Mouse (Mus musculus) hindbrain, postnatal 0 days (tissue): ENCODE measurements around the gene Ncaph. TPM values are rescaled to one million over a fixed set of nuclear protein-coding genes. Genes with fewer than 3 reads are reported as not detected.
"Not testable (repeated sequence)": the region's sequence is repeated elsewhere in the genome, so short reads cannot be mapped to it uniquely, and the experiment has no call there.

Experiments used
- ATAC-seq: fragments of 200-750 bp; cut with Nextera tagmentation; 2 replicates; pipeline ENCODE4 v1.8.0; 2017; ENCODE audit warnings: mild to moderate bottlenecking, moderate TSS enrichment, moderate library complexity
- DNase-seq: peaks from one replicate; pipeline ENCODE4 v3.0.0-alpha.2; 2015; ENCODE audit warnings: low spot score
- H3K27ac ChIP-seq: fragments of 300-500 bp; sonication (generic); 2 replicates; pipeline ENCODE4 v1.5.1; 2014; ENCODE audit warnings: mild to moderate bottlenecking
- H3K27me3 ChIP-seq: fragments of 300-500 bp; sonication (generic); 2 replicates; pipeline ENCODE4 v1.6.1; 2014; ENCODE audit warnings: low read length, mixed read lengths; ENCODE audit not compliant: insufficient read depth
- H3K36me3 ChIP-seq: fragments of 300-500 bp; sonication (generic); 2 replicates; pipeline ENCODE4 v1.6.1; 2014; ENCODE audit warnings: low read length, mixed read lengths; ENCODE audit not compliant: insufficient read depth
- H3K4me1 ChIP-seq: fragments of 300-500 bp; sonication (generic); 2 replicates; pipeline ENCODE4 v1.6.1; 2014; ENCODE audit warnings: antibody characterized with exemption, low read length, mixed read lengths; ENCODE audit not compliant: insufficient read depth
- H3K4me2 ChIP-seq: fragments of 300-500 bp; sonication (generic); 2 replicates; pipeline ENCODE4 v1.6.1; 2014; ENCODE audit warnings: low read depth, mild to moderate bottlenecking, low read length, moderate library complexity, mixed read lengths
- H3K4me3 ChIP-seq: fragments of 300-500 bp; sonication (generic); 2 replicates; pipeline ENCODE4 v1.5.1; 2014; ENCODE audit warnings: low read length
- H3K9ac ChIP-seq: fragments of 300-500 bp; sonication (generic); replicated peaks from 2 replicates; pipeline ENCODE4 v1.6.1; 2014; ENCODE audit warnings: mild to moderate bottlenecking, low read length, moderate library complexity, mixed read lengths
- H3K9me3 ChIP-seq: fragments of 300-500 bp; sonication (generic); 2 replicates; pipeline ENCODE4 v1.6.1; 2016; ENCODE audit warnings: low read length, mixed read lengths
- CTCF ChIP-seq: IDR thresholded peaks from 2 replicates; pipeline ENCODE4 v1.5.1; 2016; ENCODE audit warnings: antibody characterized with exemption, control low read depth, low read depth
- WGBS: fragments of 180-500 bp; shearing (Covaris S2); extraction: QIAGEN DNeasy Blood & Tissue Kit; methylation state at CpG from one replicate; pipeline ENCODE4 v1.1.7; 2014; 5-methylcytosine and 5-hydroxymethylcytosine counted together
- polyA plus RNA-seq: library from polyadenylated mRNA; unstranded; fragments of >200 nt; fragmentation: Nextera tagmentation; extraction: Ambion mirVana; gene quantifications from 2 replicates; pipeline ENCODE4 v1.2.1, GENCODE M21; 2015
- total RNA-seq: library from RNA; depleted of rRNA; stranded (reverse); fragments of >200 nt; gene quantifications from 2 replicates; pipeline ENCODE4 v1.2.3, GENCODE M21; 2014

Ncaph gene
- total and polyA plus RNA-seq, 2 experiments from 2014 or later: 13.0 to 15.9 TPM

DNA sequence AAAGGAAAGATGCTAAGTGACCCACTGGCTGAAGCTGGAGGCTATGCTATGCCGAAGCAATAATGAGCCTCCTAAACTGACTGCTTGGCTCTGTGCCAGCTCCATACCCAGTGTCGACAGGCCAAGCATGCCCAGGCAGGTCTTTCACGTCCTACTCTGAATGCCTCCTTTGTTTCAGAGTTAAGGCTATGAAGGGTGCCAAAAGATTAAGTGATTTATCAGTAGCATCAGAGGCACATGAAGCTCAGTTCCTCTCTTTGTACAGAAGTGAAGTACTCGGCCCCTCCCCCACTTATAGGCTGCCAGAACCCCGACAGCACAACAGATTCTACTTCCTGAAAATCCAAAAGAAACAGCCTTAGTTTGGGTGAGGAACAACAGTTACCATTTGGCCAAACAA lies 3.2 kb upstream of the Ncaph start:
- no peak overlapping the region for H3K27ac ChIP-seq
- no peak for ATAC-seq
- 9% methylated on average over 5 of the region's 5 CpGs for WGBS

DNA sequence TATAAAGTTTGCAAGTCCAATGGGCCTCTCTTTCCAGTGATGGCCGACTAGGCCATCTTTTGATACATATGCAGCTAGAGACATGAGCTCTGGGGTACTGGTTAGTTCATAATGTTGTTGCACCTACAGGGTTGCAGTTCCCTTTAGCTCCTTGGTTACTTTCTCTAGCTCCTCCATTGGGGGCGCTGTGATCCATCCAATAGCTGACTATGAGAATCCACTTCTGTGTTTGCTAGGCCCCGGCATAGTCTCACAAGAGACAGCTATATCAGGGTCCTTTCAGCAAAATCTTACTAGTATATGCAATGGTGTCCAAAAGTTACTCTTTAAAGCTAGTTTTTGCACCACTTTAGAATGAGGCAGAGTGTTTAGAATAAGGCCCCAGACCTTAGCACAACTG lies 1.5 kb upstream of the Ncaph start:
- H3K36me3 ChIP-seq, H3K27me3 ChIP-seq, H3K27ac ChIP-seq, H3K9me3 ChIP-seq, H3K4me1 ChIP-seq, H3K4me3 ChIP-seq, DNase-seq, H3K4me2 ChIP-seq, H3K9ac ChIP-seq, ATAC-seq: not testable (repeated sequence)
- peak; percentile 35 for TF ChIP-seq CTCF
- WGBS: 39% methylated on average over 2 of the region's 3 CpGs

More for the DNA sequence above, 3.2 kb upstream of the Ncaph start:
- H3K4me3 ChIP-seq: no peak overlapping the region
- H3K4me2 ChIP-seq: 0 out of 2 replicates have a peak overlapping the region, but pooled peaks have one; percentile 5
- no peaks in the 10 kb centered on the region for H3K36me3 ChIP-seq
- no peak overlapping the region for H3K9ac ChIP-seq
- peaks cover 5% of the 10 kb centered on the region; the same call in 1 of the 2 replicates for H3K4me1 ChIP-seq
- no peak for TF ChIP-seq CTCF
- DNase-seq: peak; percentile 55
- no peaks in the 10 kb centered on the region for H3K9me3 ChIP-seq
- H3K27me3 ChIP-seq: no peaks in the 10 kb centered on the region

GRCm38 (mm10) chr2:127131353-127131752 lies 2.4 kb downstream of the Ncaph start:
- no peaks in the 10 kb centered on the region for H3K9me3 ChIP-seq
- DNase-seq (no peak), ATAC-seq (no peak)
- H3K27ac ChIP-seq: no peak overlapping the region
- WGBS: 70% methylated on average over 8 of the region's 8 CpGs
- no peaks in the 10 kb centered on the region for H3K36me3 ChIP-seq
- no peak overlapping the region for H3K9ac ChIP-seq
- H3K4me2 ChIP-seq: no peak overlapping the region
- no peaks in the 10 kb centered on the region for H3K4me1 ChIP-seq
- TF ChIP-seq CTCF: no peak
- no peaks in the 10 kb centered on the region for H3K27me3 ChIP-seq
- H3K4me3 ChIP-seq: no peak overlapping the region

GRCm38 (mm10) chr2:127128926-127129325 lies 4.8 kb downstream of the Ncaph start:
- WGBS: 77% methylated on average over 5 of the region's 5 CpGs
- no peak for TF ChIP-seq CTCF
- DNase-seq (peak; percentile 4), ATAC-seq (no peak)
- H3K9ac ChIP-seq: no peak overlapping the region
- H3K9me3 ChIP-seq: no peaks in the 10 kb centered on the region
- no peak overlapping the region for H3K4me2 ChIP-seq
- H3K4me1 ChIP-seq: no peaks in the 10 kb centered on the region
- no peak overlapping the region for H3K4me3 ChIP-seq
- H3K27ac ChIP-seq: no peak overlapping the region
- H3K36me3 ChIP-seq: peaks cover 8% of the 10 kb centered on the region
- H3K27me3 ChIP-seq: no peaks in the 10 kb centered on the region

- H3K4me3 ChIP-seq: no peak overlapping the region
- H3K27ac ChIP-seq: peak overlapping the region; percentile 2; the same call in 1 of the 2 replicates
- no peak overlapping the region for H3K4me2 ChIP-seq
- ATAC-seq: no peak; the same call in 1 of the 2 replicates
- WGBS: 75% methylated on average over 8 of the region's 8 CpGs
- H3K4me1 ChIP-seq: no peaks in the 10 kb centered on the region
- peaks cover 14% of the 10 kb centered on the region for H3K36me3 ChIP-seq
- no peak overlapping the region for H3K9ac ChIP-seq
- no peaks in the 10 kb centered on the region for H3K9me3 ChIP-seq
- H3K27me3 ChIP-seq: no peaks in the 10 kb centered on the region
- TF ChIP-seq CTCF: no peak
- DNase-seq: no peak
Observed at GRCm38 (mm10) chr2:127121591-127122235, 12.0 kb downstream of the Ncaph start.

DNA sequence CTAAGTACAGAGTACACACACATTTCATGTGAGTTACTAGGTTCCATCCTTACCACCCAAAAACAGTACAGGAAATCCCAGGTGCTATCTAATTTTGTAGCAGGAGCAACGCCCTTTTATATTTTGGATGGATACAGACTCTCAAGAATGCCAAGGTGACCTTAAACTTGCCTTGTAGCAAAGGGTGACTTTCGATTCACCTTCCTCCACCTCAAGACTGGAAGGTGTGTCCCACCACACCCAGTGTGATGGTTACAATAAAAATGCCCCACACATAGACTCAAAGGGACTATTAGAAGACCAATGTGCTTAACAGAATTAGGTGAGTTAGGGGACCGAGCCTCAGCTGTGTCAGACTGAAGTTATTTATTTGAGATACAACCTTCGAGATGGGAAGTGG lies 24.8 kb downstream of the Ncaph start:
- no peak for ATAC-seq
- no peak for TF ChIP-seq CTCF
- 95% methylated on average over 4 of the region's 4 CpGs for WGBS

GRCm38 (mm10) chr2:127092000-127092399 lies 41.8 kb downstream of the Ncaph start:
- TF ChIP-seq CTCF: no peak
- WGBS: 75% methylated on average over 8 of the region's 8 CpGs
- Histone ChIP-seq H3K9me3 (no peaks in the 10 kb centered on the region), H3K4me3 (no peak overlapping the region), H3K27ac (no peak overlapping the region), H3K27me3 (no peaks in the 10 kb centered on the region), H3K4me1 (no peaks in the 10 kb centered on the region), H3K36me3 (no peaks in the 10 kb centered on the region), H3K4me2 (no peak overlapping the region), H3K9ac (no peak overlapping the region)
- ATAC-seq (no peak), DNase-seq (no peak)

More for the DNA sequence above, 24.8 kb downstream of the Ncaph start:
- H3K4me2 ChIP-seq: no peak overlapping the region
- H3K9me3 ChIP-seq: no peaks in the 10 kb centered on the region
- no peaks in the 10 kb centered on the region for H3K27me3 ChIP-seq
- no peak overlapping the region for H3K27ac ChIP-seq
- DNase-seq: no peak
- no peak overlapping the region for H3K4me3 ChIP-seq
- no peaks in the 10 kb centered on the region for H3K4me1 ChIP-seq
- H3K9ac ChIP-seq: no peak overlapping the region
- H3K36me3 ChIP-seq: peaks cover 12% of the 10 kb centered on the region; the same call in 1 of the 2 replicates

DNA sequence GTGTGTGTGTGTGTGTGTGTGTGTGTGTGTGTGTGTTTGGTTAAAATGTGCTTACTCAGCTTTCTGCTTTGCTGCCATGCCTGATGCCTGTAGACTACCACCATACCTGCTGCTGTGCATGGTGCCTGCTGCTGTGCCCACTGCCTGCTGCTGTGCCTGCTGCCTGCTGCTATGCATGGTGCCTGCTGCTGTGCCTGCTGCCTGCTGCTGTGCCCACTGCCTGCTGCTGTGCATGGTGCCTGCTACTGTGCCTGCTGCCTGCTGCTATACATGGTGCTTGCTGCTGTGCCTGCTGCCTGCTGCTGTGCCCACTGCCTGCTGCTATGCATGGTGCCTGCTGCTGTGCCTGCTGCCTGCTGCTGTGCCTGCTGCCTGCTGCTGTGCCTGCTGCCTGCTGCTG lies 43.6 kb downstream of the Ncaph start:
- not testable (repeated sequence) for H3K4me1 ChIP-seq, DNase-seq, H3K4me2 ChIP-seq, H3K36me3 ChIP-seq, H3K27me3 ChIP-seq, H3K9ac ChIP-seq, H3K9me3 ChIP-seq, H3K27ac ChIP-seq, H3K4me3 ChIP-seq, ATAC-seq
